In genomic region chr6:94253943-94254342, GRCm38 (mm10) we compare ENCODE assay signal across 9 mouse cellular contexts. TPM values are rescaled to one million over a fixed set of nuclear protein-coding genes. Genes with fewer than 3 reads are reported as not detected.
DNase-seq lines count a peak whose midpoint lies in the region; ATAC-seq and TF ChIP-seq lines count a peak whose summit lies in the region.
"Had no signal": no experiment of that assay in that cellular context is flagged by ENCODE, and none has a peak within 500 bp of the region (broad histone marks: within the 10 kb centered on the region; RNA-seq: fewer than 3 reads in every experiment).

No protein-coding gene starts in this region.

- no peak for TF ChIP-seq EP300 in heart, postnatal 0 days (IDR thresholded peaks at IDR 0.05; ENCODE audit: low read depth)

- peak; percentile 55 for DNase-seq in lung, embryonic 14.5 days
- no peak for DNase-seq in lung, postnatal 36 days
- no peak for DNase-seq in embryonic facial prominence, embryonic 10.5 days (ENCODE audit: low spot score)
- peak; percentile 46 for DNase-seq in heart, postnatal 0 days (ENCODE audit: low spot score)
- DNase-seq in layer of hippocampus, postnatal 14 days (ENCODE audit: low spot score in 2 of 2), result no peak
- no peak for DNase-seq in cerebellum, postnatal 36 days
- DNase-seq: adrenal gland, postnatal 25 days; cerebellum, postnatal 25 days had no signal

- H3K27me3 ChIP-seq in lung, embryonic 14.5 days (ENCODE audit: insufficient read depth, low read length), result no peaks in the 10 kb centered on the region
- no peaks in the 10 kb centered on the region for H3K27me3 ChIP-seq in embryonic facial prominence, embryonic 10.5 days (replicated peaks; ENCODE audit: low read depth, poor library complexity, severe bottlenecking)
- H3K27me3 ChIP-seq in heart, postnatal 0 days (ENCODE audit: control insufficient read depth, insufficient read depth, low read length), result no peaks in the 10 kb centered on the region

- H3K9me3 ChIP-seq in lung, embryonic 14.5 days (ENCODE audit: low read depth, low read length), result no peaks in the 10 kb centered on the region
- H3K9me3 ChIP-seq in embryonic facial prominence, embryonic 10.5 days, result no peaks in the 10 kb centered on the region
- H3K9me3 ChIP-seq in heart, postnatal 0 days (replicated peaks; ENCODE audit: control insufficient read depth, low read length), result no peaks in the 10 kb centered on the region

- TF ChIP-seq CTCF in lung, embryonic 14.5 days (IDR thresholded peaks at IDR 0.05; ENCODE audit: low read depth), result no peak
- no peak for TF ChIP-seq CTCF in heart, postnatal 0 days (IDR thresholded peaks at IDR 0.05; ENCODE audit: low read depth)

- peaks cover 27% of the 10 kb centered on the region for H3K4me1 ChIP-seq in lung, embryonic 14.5 days (ENCODE audit: insufficient read depth)
- peaks cover 69% of the 10 kb centered on the region for H3K4me1 ChIP-seq in embryonic facial prominence, embryonic 10.5 days
- peaks cover 63% of the 10 kb centered on the region for H3K4me1 ChIP-seq in heart, postnatal 0 days (ENCODE audit: control insufficient read depth, insufficient read depth)

- H3K27ac ChIP-seq in lung, embryonic 14.5 days (ENCODE audit: low read depth), result no peak overlapping the region
- peak overlapping the region; percentile 54; the same call in 1 of the 2 replicates for H3K27ac ChIP-seq in embryonic facial prominence, embryonic 10.5 days (replicated peaks)
- H3K27ac ChIP-seq in heart, postnatal 0 days (ENCODE audit: low read depth), result peak overlapping the region; percentile 44

- H3K4me3 ChIP-seq in lung, embryonic 14.5 days (ENCODE audit: low read depth, low read length), result no peak overlapping the region
- no peak overlapping the region for H3K4me3 ChIP-seq in embryonic facial prominence, embryonic 10.5 days
- H3K4me3 ChIP-seq in heart, postnatal 0 days (ENCODE audit: low read depth, low read length), result no peak overlapping the region

- H3K36me3 ChIP-seq in lung, embryonic 14.5 days (ENCODE audit: insufficient read depth), result no peaks in the 10 kb centered on the region
- H3K36me3 ChIP-seq in embryonic facial prominence, embryonic 10.5 days (replicated peaks), result no peaks in the 10 kb centered on the region
- H3K36me3 ChIP-seq in heart, postnatal 0 days (replicated peaks; ENCODE audit: control insufficient read depth, insufficient read depth, low read length), result no peaks in the 10 kb centered on the region

- no peak overlapping the region for H3K4me2 ChIP-seq in lung, embryonic 14.5 days
- no peak overlapping the region for H3K4me2 ChIP-seq in heart, postnatal 0 days (ENCODE audit: low read depth, low read length)

- peak; percentile 71; the same call in 1 of the 2 replicates for ATAC-seq in lung, embryonic 14.5 days (ENCODE audit: insufficient read depth)
- peak; percentile 74 for ATAC-seq in heart, postnatal 0 days (ENCODE audit: insufficient read depth, low read depth)
- peak; percentile 99 for ATAC-seq in megakaryocyte progenitor cell, adult 5-6 weeks (replicated peaks; ENCODE audit: poor library complexity)

- no peak overlapping the region for H3K9ac ChIP-seq in lung, embryonic 14.5 days
- no peak overlapping the region for H3K9ac ChIP-seq in heart, postnatal 0 days (replicated peaks; ENCODE audit: low read depth, low read length)

- 45% methylated on average over 8 of the region's 8 CpGs for WGBS in lung, embryonic 14.5 days
- whole genome bisulfite sequencing in embryonic facial prominence, embryonic 10.5 days, result 75% methylated on average over 8 of the region's 8 CpGs
- WGBS in heart, postnatal 0 days, result 42% methylated on average over 8 of the region's 8 CpGs

RNA-seq across cellular contexts. Expression of gene Magi1, which starts 29.8 kb away (rescaled TPM):
- 8.1 and 10.1 TPM in 2 replicates for polyA plus RNA-seq in lung, embryonic 14.5 days (2014; fragmentation: Nextera tagmentation; extraction: Ambion mirVana)
- polyA plus RNA-seq in embryonic facial prominence, embryonic 10.5 days (2016; fragmentation: Nextera tagmentation; extraction: Ambion mirVana), result 16.1 and 16.2 TPM in 2 replicates
- total RNA-seq in heart, postnatal 0 days (2014; rRNA removed; ENCODE audit: low replicate concordance), result 15.3 and 20.4 TPM in 2 replicates
- 4.4 and 4.6 TPM in 2 replicates for polyA plus RNA-seq in heart, postnatal 0 days (2015; fragmentation: Nextera tagmentation; extraction: Ambion mirVana)
- 0.07 and 0.15 TPM in 2 replicates for total RNA-seq in megakaryocyte progenitor cell, adult 5-6 weeks (2015)
- total RNA-seq in megakaryocyte progenitor cell, adult 5-6 weeks (2017), result 0.21 and 3.3 TPM in 2 replicates
- total RNA-seq in layer of hippocampus, postnatal 14 days (2021), result 10 to 100 TPM; 47.1 to 52.9 TPM

Comparison
In these comparisons a context has a peak if more than half of its experiments do, and no peak if none do; other contexts are left out.
1. DNase-seq: peak in lung, embryonic 14.5 days (single experiment) and heart, postnatal 0 days (single experiment); none in lung, postnatal 36 days (single experiment), embryonic facial prominence, embryonic 10.5 days (single experiment), layer of hippocampus, postnatal 14 days (0 of 2) and cerebellum, postnatal 36 days (0 of 2).
2. Peak in every context shown above with its lines, with median percentiles within 50 percentile points of each other: ATAC-seq.